Mouse (Mus musculus) layer of hippocampus, adult 2 months (tissue): ENCODE measurements around the gene Tpst1. TPM values are rescaled to one million over a fixed set of nuclear protein-coding genes. Genes with fewer than 3 reads are reported as not detected.
A peak's percentile ranks its signal among the peaks of the same experiment; 100 is the strongest.

Experiments used
- DNase-seq, 2 experiments: peaks; one replicate each; pipeline ENCODE4 v3.0.0; 2022; ENCODE audit warnings: low spot score in 2 of 2
- H3K27ac ChIP-seq: fragments of 200-600 bp; 2 replicates; pipeline ENCODE4 v1.8.1; 2022
- H3K4me3 ChIP-seq: fragments of 200-600 bp; 2 replicates; pipeline ENCODE4 v1.8.1; 2022; ENCODE audit warnings: mild to moderate bottlenecking
- CTCF ChIP-seq: fragments of 200-600 bp; conservative IDR thresholded peaks from 2 replicates; pipeline ENCODE4 v1.8.1; 2022; ENCODE audit warnings: antibody characterized with exemption, mild to moderate bottlenecking, moderate library complexity
- total RNA-seq, 2 experiments: library from RNA; stranded (reverse); gene quantifications; 2 replicates each; pipeline ENCODE4 v1.2.3; 2021

Gene Tpst1
- total RNA-seq, 2 experiments from 2014 or later: 48.7 to 49.1 TPM

DNA sequence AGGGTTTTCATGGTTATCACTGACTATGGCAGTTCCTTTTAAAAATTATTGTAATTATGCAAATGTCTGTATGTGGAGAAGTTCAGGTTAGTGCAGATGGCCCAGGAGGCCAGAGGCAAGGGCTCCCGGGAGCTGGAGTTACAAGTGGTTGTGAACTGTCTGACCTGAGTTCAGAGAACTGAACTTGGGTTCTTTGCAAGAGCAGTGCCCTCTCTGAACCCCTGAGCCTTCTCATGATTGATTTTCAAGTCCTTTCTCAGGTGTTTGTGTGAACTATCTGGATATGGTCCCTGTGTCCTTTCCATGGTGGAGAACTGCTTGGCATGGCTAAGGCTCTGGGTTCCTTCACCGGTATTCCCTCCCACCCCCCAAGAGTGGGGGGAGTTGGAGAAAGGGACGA is 29.4 kb upstream of the Tpst1 start:
- no peak for TF ChIP-seq CTCF
- no peak overlapping the region for H3K4me3 ChIP-seq
- DNase-seq: no peak
- peak overlapping the region; percentile 85 for H3K27ac ChIP-seq

DNA sequence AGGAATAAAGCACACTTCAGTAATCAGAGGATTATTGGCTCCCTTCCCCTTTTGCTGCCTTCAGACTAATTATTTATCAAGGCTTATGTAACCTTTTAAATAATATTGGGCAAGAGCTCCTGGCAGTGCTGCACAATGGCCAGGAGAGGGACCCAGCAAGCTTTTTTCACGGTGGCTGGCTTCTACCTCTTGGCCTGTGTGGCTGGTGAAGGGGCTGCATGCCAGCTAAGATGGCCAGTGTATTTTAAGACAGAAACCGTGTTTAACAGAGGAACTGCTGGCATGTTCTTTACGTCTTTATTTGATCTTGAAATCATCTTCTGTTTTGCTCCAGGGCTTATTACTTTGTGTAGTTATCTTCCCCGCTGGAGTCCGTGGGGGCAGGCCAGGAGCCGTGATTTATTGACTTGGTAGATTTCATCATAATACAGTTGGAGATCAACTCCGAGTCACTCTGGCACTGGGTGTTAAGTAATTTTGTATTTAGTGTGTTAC is 28.9 kb upstream of the Tpst1 start:
- no peak overlapping the region for H3K4me3 ChIP-seq
- TF ChIP-seq CTCF: peak; percentile 91
- DNase-seq: peak; percentile 64 to 71
- H3K27ac ChIP-seq: peak overlapping the region; percentile 85

DNA sequence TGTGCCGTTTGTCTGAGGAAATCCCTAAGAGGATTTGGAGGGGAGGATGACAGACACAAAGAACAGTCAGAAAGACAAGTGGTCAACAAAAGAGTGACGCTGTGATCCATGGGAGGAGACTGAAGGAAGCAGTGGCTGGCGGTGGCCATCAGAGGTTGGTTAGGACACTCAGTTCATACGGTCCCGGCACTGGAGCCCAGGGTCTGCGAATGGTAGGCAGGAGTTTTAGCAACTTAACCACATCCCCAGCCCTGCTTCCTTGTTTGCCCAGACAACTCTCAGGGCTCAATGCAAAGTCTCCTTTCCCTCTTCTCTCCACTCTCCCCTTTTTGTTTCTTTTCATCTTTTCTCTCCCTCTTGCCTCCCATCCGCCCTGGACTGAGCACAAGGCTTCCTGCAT is 27.0 kb upstream of the Tpst1 start:
- H3K27ac ChIP-seq: no peak overlapping the region
- H3K4me3 ChIP-seq: no peak overlapping the region
- TF ChIP-seq CTCF: no peak
- no peak for DNase-seq

DNA sequence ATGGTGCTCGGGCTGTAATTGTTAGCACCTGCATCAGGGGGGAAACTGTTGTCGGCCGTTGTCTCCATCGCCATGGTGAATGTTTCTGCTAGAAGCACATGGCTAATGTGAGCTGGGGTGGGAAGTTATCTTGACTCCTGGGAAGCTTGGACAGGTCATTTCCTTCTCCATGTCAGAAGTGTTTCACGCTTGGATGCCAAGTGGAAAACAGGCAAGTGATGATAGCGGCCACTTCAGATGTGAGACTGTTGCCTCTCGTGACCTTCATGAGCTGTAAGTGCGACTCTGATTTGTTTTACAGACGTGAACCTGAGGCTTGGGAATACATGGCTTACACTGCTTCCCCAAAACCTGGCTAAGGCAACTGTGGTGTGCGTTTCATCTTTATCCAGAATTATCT is 26.5 kb upstream of the Tpst1 start:
- no peak for DNase-seq
- Histone ChIP-seq H3K4me3 (no peak overlapping the region), H3K27ac (no peak overlapping the region)
- no peak for TF ChIP-seq CTCF

DNA sequence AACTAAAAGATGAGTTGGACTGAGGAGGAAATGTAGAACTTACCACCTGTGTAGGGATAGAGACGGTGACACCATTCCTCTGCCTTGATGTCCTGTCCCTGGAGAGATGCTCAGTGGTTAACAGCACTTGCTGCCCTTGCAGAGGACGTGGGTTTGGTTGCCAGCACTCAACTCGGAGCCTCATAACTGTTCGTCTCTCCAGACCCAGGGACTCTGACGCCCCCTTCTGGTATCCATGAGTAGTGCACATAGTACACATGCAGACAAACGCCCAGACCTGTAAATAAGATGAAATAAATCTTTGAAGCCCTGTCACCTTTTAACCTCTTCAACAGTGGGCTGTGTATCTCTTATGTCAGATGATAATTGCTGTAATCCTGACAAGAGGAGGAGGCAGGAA is 26.1 kb upstream of the Tpst1 start:
- Histone ChIP-seq H3K4me3 (no peak overlapping the region), H3K27ac (no peak overlapping the region)
- DNase-seq: no peak
- peak; percentile 57 for TF ChIP-seq CTCF

DNA sequence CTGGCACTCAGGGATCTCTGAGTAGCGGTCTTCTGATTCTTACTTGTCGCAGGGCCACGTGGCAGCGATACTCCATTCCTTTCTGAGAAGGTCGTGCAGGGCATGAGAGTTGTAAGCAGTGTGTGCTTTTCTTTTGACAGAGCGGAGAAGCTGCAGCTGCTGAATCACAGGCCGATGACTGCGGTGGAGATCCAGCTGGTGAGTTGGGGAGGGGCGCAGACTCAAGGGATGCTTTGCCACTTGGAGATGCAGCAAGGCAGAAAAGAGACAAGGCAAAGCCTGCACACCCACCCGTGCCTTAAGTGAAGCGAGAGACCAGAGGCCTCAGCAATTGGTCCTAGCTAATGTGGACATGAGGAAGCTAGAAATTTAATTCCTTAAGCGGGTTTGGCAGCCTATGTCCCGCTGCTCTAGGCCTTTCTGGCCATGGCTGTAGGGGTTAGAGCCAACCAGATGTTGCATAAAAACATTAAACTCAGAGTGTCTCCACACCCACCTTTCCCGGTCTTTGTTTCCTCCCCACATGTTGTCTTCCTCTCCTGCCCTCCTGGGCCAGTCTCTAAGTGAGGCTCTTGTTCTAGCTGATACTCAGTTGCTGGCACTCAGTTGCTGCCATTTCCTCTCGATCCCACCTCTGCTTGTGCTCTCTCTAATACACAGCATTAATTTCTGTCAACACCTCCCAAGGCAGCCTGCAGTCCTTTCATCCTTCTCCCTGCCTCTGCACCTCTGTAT is 24.2 kb upstream of the Tpst1 start:
- H3K27ac ChIP-seq: peak overlapping the region; percentile 8; the same call in 1 of the 2 replicates
- no peak for DNase-seq
- H3K4me3 ChIP-seq: no peak overlapping the region
- no peak for TF ChIP-seq CTCF

DNA sequence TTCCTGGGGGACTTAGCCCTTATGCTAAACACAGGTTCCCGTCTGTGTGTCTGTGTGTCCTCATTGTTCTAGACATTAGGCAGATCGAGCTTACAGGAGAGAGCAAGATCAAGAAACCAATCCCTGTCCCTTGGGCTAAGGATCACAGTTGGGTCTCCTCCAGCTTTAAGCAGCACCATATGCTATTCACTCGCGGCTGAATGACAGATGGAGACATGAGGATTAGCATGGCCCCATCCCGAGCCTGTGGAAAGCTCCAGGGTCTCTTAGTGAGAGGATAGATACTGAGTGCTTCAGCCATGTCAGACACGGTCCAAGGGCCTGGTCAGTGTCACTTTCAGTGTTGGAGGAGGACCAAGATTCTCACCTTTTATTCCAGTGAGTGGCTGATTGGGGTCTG is 22.7 kb upstream of the Tpst1 start:
- Histone ChIP-seq H3K4me3 (no peak overlapping the region), H3K27ac (no peak overlapping the region)
- no peak for TF ChIP-seq CTCF
- no peak for DNase-seq

DNA sequence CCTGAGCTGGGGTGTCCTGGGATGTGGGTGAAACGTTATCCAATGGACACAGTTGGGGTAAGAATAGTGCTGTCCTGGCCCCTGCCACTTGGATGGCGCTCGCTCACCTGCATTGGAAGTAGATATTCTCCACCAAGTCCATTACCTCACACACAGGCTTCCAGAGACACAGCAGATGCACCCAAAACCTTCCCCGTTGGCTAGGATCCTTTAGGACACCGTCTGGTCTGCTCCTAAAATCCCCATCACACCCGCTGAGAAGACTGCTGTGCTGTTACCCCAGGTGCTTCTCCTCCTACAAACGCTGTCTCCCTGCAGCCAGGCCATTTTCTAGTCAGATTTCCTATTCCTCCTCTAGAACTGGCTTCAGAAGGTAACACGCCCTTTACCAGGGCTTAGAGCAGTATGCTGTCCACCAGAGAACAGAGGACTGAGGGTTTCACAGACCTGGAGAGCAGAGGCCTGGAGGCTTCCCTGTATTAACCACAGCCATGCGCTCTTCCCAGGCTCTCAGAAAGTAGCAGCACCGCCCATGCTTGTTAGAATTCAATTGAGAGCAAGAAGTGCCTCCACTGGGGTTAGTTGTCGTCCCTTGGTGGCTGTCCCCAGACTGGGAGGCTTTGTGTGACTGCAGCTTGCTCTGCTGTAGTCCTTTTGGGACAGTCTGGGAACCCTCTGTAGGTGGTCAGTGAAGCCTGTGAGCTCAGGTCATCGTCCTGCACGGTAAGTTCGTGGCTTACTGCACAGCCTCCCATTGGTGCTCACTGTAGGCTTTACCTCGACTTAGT is 21.9 kb upstream of the Tpst1 start:
- Histone ChIP-seq H3K27ac (no peak overlapping the region), H3K4me3 (no peak overlapping the region)
- DNase-seq: no peak
- TF ChIP-seq CTCF: no peak

DNA sequence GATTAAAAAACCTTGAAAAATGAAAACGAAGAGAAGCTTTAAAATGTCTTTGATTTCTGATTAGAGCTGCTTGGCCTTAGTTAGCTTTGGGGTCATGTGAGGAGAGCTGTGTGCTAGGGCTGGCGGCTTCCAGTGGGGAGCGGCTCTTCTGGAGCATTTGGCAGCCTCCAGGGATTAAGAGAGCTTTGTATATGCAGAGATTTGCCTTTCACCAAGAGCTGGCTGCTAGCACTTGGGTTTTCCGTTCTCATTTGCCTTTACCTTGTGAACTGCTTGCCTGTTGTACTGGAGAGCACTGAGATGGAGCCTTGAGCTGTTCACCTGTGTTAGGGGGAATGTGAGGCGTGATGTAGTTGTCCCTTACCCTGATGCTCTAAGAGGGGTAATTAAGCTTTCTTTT is 20.6 kb upstream of the Tpst1 start:
- Histone ChIP-seq H3K27ac (no peak overlapping the region), H3K4me3 (no peak overlapping the region)
- TF ChIP-seq CTCF: no peak
- no peak for DNase-seq

DNA sequence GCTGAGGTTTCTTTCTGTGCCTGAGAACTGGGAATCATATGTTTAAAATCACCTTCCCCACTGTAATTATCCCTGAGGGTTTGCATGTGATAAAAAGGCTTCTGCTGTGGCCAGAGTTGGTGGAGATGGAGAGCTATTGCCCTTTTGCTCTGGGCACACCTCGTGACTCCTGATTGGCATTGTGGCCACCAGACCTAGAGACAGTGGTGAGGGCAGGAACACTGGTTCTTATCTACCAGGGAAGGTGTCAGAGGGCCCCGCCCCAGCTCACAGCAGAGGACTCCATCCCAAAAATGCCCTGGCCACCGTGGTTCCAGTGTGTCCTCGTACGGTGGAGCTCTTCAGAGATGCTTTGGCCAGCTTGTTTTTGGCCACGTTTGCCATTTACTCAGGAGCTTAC is 20.2 kb upstream of the Tpst1 start:
- Histone ChIP-seq H3K4me3 (no peak overlapping the region), H3K27ac (no peak overlapping the region)
- no peak for TF ChIP-seq CTCF
- no peak for DNase-seq

DNA sequence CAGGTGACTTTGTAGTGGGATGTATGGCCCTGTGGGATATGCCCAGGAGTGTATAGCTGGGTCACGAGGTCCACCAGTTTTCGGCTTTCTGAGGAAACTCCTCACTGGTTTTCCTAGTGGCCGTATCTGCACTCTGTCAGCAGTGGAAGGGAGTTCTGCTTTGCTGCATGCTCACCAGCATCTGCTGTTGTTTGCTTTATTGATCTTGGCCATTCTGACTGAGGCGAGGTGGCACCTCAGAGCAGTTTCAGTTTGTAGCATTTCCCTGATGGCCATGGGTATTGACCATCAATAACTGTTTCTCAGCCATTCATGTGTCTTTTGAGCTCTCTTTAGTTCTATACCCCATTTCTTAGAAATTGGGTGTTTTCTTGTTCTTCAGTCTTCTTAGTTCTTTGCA is 17.4 kb upstream of the Tpst1 start:
- no peak overlapping the region for H3K27ac ChIP-seq
- TF ChIP-seq CTCF: no peak
- H3K4me3 ChIP-seq: no peak overlapping the region
- no peak for DNase-seq

DNA sequence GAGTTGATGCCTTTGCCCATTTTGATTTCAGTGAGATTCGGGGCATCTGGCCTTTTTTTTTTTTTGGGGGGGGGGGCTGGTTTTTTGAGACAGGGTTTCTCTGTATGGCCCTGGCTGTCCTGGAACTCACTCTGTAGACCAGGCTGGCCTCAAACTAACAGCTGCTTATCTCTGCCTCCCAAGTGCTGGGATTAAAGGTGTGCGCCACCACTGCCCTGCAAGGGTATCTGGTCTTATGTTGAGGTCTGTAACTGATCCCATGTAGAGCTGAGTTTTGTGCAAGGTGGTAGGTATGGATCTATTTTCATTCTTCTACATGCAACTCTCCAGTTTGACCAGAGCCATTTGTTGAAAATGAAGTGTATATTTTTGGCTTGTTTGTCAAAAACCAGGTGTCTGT is 16.8 kb upstream of the Tpst1 start:
- DNase-seq: no peak
- TF ChIP-seq CTCF: no peak
- no peak overlapping the region for H3K27ac ChIP-seq
- no peak overlapping the region for H3K4me3 ChIP-seq

DNA sequence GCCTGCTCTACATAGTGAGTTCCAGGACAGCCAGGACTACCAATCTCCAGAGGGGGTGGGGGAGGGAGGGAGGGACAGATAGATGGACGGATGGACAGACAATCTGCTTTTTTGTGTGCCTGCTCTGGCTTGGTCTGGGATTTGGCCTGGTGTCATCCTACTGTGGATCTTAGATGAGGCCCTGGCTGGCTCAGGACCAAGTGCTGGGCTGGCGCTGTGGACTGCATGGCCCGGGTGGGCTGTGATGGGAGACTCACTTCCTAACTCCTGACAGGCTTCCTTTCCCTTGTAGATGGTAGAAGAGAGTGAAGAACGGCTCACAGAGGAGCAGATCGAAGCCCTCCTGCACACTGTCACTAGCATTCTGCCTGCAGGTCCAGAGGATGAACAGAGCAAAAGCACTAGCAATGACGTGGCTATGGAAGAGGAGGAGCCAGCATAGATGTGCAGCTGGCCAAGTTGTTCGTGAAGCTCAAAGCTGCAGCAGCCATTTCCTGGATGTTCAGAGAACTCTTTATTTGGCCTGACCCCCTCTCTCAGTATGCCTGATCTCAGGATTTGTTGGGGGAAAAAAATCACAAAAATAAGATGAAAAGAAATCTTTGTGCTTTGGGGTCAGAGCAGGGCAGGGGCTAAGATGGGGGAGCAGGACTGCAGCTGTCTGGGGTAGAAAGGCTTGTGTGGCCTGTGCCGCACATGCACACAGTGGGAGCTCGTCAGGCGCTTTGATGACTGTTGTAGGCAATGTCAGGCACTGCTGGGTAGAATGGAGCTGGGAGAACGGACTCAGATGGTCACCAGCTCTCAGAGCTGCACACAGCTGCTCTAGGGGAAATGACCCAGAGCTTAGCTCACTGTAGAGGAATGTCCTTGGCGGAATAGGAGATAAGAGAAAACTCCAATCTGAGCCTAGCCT is 13.5 kb upstream of the Tpst1 start:
- peak overlapping the region; percentile 48 for H3K27ac ChIP-seq
- TF ChIP-seq CTCF: no peak
- no peak for DNase-seq

More for the DNA sequence above, 13.5 kb upstream of the Tpst1 start:
- H3K4me3 ChIP-seq: no peak overlapping the region
